Mouse (Mus musculus) midbrain, embryonic 10.5 days (tissue): ENCODE data around the gene Akap13. TPM values are rescaled to one million over a fixed set of nuclear protein-coding genes. Genes with fewer than 3 reads are reported as not detected.
A peak's percentile ranks its signal among the peaks of the same experiment; 100 is the strongest.
"Not testable (repeated sequence)": the region's sequence is repeated elsewhere in the genome, so short reads cannot be mapped to it uniquely, and the experiment has no call there.

Experiments used
- DNase-seq: peaks from one replicate; pipeline ENCODE4 v3.0.0-alpha.2; 2017; ENCODE audit warnings: low spot score
- H3K27ac ChIP-seq: fragments of 300-500 bp; sonication (generic); replicated peaks from 2 replicates; pipeline ENCODE4 v1.5.1; 2016; ENCODE audit warnings: mild to moderate bottlenecking
- H3K27me3 ChIP-seq: fragments of 300-500 bp; sonication (generic); 2 replicates; pipeline ENCODE4 v1.6.1; 2016; ENCODE audit warnings: low read depth, mild to moderate bottlenecking; ENCODE audit not compliant: poor library complexity, severe bottlenecking
- H3K36me3 ChIP-seq: fragments of 300-500 bp; sonication (generic); 2 replicates; pipeline ENCODE4 v1.6.1; 2016; ENCODE audit warnings: mild to moderate bottlenecking, moderate library complexity
- H3K4me1 ChIP-seq: fragments of 300-500 bp; sonication (generic); 2 replicates; pipeline ENCODE4 v1.6.1; 2016
- H3K4me3 ChIP-seq: fragments of 300-500 bp; sonication (generic); 2 replicates; pipeline ENCODE4 v1.5.1; 2016; ENCODE audit warnings: mild to moderate bottlenecking, moderate library complexity
- H3K9me3 ChIP-seq: fragments of 300-500 bp; sonication (generic); replicated peaks from 2 replicates; pipeline ENCODE4 v1.6.1; 2016; ENCODE audit warnings: mild to moderate bottlenecking
- WGBS: fragments of 180-500 bp; shearing (Covaris S2); methylation state at CpG from one replicate; pipeline ENCODE4 v1.1.7; 2016; 5-methylcytosine and 5-hydroxymethylcytosine counted together
- polyA plus RNA-seq: library from polyadenylated mRNA; unstranded; fragments of >200 nt; fragmentation: Nextera tagmentation; extraction: Ambion mirVana; gene quantifications from 2 replicates; pipeline ENCODE4 v1.2.1, GENCODE M21; 2016

Akap13 gene
- polyA plus RNA-seq, 1 experiment from 2014 or later = 29.0 TPM

DNA sequence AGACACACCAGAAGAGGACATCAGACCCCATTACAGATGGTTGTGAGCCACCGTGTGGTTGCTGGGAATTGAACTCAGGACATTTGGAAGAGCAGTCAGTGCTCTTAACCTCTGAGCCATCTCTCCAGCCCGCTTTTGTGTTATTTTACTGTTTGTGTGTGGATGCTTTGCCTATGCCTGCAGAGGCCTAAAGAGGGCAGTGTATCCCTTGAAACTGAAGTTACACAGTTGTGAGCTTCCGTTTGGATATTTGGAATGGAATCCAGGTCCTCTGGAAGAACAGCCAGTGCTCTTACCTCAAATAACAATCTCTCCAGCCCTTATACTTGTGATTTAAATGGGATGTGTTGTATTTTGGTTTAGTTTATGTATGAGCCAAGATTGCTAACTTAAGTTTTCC lies 290.6 kb downstream of the Akap13 start:
- not testable (repeated sequence) for H3K27ac ChIP-seq
- WGBS = 65% methylated on average over 3 of the region's 3 CpGs

DNA sequence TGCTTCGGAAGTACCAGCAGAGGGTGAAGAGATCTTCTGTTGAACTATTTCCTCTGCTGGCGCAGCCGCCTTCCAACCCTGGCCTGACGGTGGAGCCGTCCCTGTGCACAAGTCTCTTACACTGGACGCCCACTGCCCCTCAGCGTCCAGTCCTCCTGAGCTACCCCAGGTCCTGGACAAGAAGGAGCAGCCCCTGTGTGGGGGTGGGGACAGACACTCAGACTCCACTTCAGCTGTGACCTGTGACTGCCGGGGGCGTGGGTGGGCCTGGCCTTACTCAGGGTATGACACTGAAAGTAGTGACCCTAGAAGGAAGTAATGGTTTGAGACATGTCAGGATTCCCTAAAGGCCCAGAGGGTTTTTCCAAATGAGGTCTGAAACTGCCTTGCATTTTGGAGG lies 295.2 kb downstream of the Akap13 start:
- Histone ChIP-seq H3K4me1 (peaks cover 32% of the 10 kb centered on the region), H3K4me3 (no peak overlapping the region), H3K27me3 (no peaks in the 10 kb centered on the region), H3K36me3 (peaks cover 70% of the 10 kb centered on the region), H3K9me3 (no peaks in the 10 kb centered on the region), H3K27ac (peak overlapping the region; percentile 9; the same call in 1 of the 2 replicates)
- DNase-seq = no peak
- WGBS = 91% methylated on average over 9 of the region's 9 CpGs

More for the DNA sequence above, 290.6 kb downstream of the Akap13 start:
- H3K27me3 ChIP-seq, H3K4me1 ChIP-seq, H3K9me3 ChIP-seq, H3K4me3 ChIP-seq, DNase-seq: not testable (repeated sequence)
- H3K36me3 ChIP-seq = peaks cover 80% of the 10 kb centered on the region

DNA sequence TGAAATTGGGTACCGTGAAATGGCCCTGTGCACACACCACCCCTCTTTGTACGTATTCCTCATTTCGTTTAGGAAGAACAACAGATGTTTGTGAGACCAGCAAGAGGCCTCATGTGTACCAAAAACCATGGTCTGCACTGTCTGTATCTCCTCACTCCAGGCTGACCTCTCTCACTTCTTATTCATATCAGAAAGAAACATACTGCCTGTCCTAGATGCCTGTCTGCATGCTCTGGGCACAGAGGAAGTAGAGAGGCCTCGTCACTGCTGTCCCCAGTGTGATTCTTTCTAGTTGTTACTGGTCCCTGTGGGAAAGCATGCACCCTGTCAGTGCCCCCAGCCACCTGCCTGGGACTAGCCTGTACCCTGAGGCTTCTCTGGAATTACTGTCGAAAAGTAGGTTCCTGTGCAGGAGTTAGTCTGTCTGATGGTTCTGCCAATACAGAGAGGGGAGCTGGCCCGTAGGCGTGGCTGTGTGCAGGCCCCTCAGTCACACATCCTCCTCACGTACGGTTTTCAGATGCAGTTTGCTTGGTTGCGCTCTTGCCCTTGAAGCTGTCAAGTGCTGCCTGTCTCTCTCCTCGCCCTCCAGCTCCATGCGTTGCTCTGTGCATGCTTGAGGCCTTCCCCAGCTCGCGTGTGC lies 295.9 kb downstream of the Akap13 start:
- Histone ChIP-seq H3K4me3 (no peak overlapping the region), H3K36me3 (peaks cover 70% of the 10 kb centered on the region), H3K4me1 (peaks cover 39% of the 10 kb centered on the region), H3K9me3 (no peaks in the 10 kb centered on the region), H3K27me3 (no peaks in the 10 kb centered on the region), H3K27ac (no peak overlapping the region)
- WGBS = 87% methylated on average over 14 of the region's 14 CpGs
- no peak for DNase-seq

DNA sequence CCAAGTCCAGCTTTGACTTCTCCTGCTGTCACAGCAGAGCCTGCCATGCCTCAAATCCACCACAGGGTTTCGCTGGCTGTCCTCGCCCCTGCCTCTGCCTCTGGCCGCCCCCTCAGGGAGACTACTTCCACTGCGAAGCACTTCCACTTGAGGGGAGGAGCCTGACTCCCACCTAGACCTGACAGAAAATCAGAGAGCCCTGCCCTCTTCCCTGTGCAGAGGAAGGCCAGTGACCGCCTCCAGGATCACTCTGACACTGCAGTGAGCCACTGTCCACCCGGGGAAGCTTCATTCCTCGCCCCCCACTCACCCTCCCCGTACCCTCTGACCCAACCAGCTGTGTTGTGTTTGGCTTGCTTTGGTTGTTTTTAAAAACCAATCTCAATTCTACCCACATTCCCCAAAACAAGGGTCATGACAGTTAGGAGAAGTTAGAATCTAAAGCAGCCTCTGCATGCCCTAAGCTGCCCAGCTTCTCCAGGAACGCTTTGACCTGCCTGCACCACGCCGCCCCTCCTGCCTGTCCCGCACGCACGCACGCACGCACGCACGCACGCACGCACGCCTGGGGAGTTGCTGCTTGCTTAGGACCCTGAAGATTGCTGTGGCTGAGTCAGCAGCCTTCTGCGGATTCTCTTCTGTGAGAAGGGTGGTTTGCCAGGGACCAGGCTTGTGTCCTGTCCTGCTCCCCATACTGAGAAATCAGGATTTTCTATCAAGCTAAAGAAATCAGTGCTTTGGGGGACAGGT lies 297.3 kb downstream of the Akap13 start:
- H3K4me1 ChIP-seq = peaks cover 39% of the 10 kb centered on the region
- peak; percentile 21 for DNase-seq
- no peaks in the 10 kb centered on the region for H3K9me3 ChIP-seq
- H3K36me3 ChIP-seq = peaks cover 58% of the 10 kb centered on the region
- H3K27me3 ChIP-seq = no peaks in the 10 kb centered on the region
- peak overlapping the region; percentile 28; the same call in 1 of the 2 replicates for H3K27ac ChIP-seq
- WGBS = 52% methylated on average over 22 of the region's 22 CpGs
- no peak overlapping the region for H3K4me3 ChIP-seq

DNA sequence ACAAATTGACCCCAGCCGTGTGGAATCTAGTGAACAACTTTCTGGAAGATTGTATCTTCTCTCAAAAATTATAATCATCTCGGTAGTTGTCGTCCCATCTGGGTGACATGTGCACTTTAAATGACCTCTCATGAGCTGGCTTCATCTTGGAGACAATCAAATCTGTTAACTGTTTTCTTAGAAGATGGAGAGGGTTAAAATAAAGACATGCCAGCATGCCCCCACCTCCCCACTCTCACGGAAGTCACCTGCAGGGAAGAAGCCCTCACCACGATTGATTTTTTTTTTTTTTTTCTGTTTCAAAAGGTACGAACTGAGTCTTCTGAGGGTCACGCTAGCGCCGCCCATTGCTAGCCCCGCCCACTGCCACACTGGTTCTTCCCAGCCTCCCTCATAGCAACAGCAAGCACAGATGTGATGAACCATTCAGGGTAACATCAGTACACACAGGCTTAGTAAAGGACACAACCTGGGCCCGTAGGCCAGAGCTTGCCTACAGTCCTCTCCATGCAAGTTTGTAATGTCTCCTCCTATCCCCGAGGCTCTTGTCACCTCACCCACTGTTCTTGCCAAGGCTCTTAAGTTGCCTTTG lies 298.0 kb downstream of the Akap13 start:
- Histone ChIP-seq H3K4me3 (no peak overlapping the region), H3K27me3 (no peaks in the 10 kb centered on the region), H3K36me3 (peaks cover 51% of the 10 kb centered on the region), H3K4me1 (peaks cover 39% of the 10 kb centered on the region), H3K9me3 (no peaks in the 10 kb centered on the region), H3K27ac (no peak overlapping the region)
- DNase-seq = no peak
- 45% methylated on average over 12 of the region's 12 CpGs for WGBS

DNA sequence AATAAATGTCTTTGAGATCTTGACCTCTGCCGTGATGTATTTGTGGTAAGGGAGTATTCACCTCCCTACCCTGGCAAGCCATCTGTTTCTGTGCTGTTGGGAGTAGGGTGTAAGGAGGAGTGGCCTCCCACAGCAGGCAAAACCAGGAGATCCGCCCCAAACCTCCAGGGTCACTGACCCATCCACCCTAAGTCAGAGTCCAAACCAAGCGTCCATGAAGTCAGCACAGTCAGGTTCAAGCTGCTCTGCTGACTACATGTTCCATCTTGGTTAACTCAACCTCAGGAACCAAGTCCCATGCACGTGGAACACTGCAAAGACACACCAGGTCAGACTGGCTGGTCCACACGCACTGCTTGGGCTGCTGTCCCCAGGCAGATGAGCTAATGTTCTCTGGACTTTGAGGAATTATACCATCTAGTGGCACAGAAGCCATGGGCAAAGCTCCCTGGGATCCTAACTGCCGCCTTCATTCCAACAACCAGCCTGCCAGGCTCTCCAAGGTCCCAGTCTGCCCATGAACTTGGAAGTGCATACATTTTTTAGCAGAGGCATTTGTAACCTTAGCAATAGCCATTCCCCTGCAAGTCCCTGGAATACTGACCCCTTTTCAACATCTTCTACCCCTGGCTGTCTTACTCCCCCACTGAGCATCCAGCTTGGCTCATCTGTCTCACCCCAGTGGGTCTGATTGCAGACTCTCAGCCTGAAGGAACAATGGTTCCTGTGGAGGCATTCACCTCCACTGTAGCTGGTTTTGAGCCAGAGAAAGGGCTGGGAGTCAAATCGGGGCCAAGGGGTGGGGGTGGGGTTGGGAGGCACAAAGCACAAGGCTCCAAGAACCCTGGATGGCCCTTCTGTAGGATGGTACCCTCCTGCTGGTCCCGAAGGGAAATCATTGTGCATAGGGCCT lies 299.5 kb downstream of the Akap13 start:
- H3K36me3 ChIP-seq = peaks cover 35% of the 10 kb centered on the region
- no peaks in the 10 kb centered on the region for H3K27me3 ChIP-seq

DNA sequence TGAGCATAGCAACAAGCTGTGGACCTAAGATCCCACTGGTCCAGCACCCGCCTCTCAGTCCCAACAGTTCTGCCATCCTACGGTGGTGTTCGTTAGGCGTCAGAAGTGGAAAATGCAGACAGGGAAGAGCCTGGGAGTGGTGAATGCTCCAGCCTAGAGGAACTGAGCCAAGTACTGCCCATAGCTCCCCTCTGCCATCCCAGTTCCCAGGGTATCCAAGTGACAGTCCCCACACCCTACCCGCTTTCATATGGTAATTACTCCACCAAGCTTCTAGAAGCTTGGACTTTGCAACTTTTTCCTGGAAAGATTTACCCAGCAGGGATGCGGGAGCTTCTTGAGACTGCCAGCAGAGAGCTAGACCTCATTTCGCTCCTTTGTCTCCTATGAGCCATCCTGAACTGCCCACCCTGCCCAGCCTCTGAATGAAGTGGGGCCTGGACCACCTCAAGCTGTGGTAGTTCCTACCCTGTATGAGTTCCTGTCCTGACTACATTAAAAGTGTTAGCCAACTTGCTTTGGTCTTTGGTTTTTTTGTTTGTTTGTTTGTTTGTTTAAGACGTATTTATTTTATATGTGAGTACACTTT lies 300.6 kb downstream of the Akap13 start:
- 43% methylated on average over 8 of the region's 8 CpGs for WGBS
- no peak for DNase-seq
- peak overlapping the region; percentile 39 for H3K27ac ChIP-seq

More for the DNA sequence above, 299.5 kb downstream of the Akap13 start:
- H3K4me3 ChIP-seq = no peak overlapping the region
- WGBS = 32% methylated on average over 8 of the region's 8 CpGs
- DNase-seq = peak; percentile 25
- H3K27ac ChIP-seq = peak overlapping the region; percentile 39
- H3K4me1 ChIP-seq = peaks cover 39% of the 10 kb centered on the region
- H3K9me3 ChIP-seq = no peaks in the 10 kb centered on the region

DNA sequence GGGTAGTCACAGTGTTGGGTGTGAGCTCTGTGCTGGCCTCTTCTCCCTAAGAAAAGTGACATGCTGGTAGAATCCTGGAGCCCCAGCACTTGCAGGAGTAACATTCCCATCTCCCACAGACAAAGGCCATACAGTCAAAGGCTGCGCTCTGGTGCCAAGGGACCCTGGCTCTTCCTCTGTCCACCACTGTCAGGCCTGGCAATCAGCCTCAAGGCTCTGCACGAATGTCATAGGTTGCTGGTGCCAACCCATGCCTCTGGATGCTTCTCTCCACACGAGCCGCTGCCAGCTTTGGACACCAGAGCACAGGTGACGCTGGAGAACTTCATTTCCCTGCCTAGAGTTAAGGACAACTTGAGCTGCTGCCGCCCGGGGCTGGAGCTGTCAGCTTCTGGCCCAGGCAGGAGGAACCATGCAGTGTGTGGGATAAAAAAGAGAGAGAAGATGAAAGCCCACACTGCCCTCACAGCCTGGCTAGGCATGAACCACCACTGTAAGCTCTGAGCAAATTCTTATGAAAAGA lies 304.7 kb downstream of the Akap13 start:
- Histone ChIP-seq H3K27me3 (no peaks in the 10 kb centered on the region), H3K4me1 (peaks cover 12% of the 10 kb centered on the region), H3K4me3 (no peak overlapping the region), H3K9me3 (no peaks in the 10 kb centered on the region), H3K36me3 (no peaks in the 10 kb centered on the region), H3K27ac (no peak overlapping the region)
- no peak for DNase-seq
- 93% methylated on average over 7 of the region's 7 CpGs for WGBS

More for the DNA sequence above, 300.6 kb downstream of the Akap13 start:
- H3K36me3 ChIP-seq = peaks cover 24% of the 10 kb centered on the region
- H3K4me3 ChIP-seq = no peak overlapping the region
- no peaks in the 10 kb centered on the region for H3K9me3 ChIP-seq
- peaks cover 39% of the 10 kb centered on the region for H3K4me1 ChIP-seq
- no peaks in the 10 kb centered on the region for H3K27me3 ChIP-seq

DNA sequence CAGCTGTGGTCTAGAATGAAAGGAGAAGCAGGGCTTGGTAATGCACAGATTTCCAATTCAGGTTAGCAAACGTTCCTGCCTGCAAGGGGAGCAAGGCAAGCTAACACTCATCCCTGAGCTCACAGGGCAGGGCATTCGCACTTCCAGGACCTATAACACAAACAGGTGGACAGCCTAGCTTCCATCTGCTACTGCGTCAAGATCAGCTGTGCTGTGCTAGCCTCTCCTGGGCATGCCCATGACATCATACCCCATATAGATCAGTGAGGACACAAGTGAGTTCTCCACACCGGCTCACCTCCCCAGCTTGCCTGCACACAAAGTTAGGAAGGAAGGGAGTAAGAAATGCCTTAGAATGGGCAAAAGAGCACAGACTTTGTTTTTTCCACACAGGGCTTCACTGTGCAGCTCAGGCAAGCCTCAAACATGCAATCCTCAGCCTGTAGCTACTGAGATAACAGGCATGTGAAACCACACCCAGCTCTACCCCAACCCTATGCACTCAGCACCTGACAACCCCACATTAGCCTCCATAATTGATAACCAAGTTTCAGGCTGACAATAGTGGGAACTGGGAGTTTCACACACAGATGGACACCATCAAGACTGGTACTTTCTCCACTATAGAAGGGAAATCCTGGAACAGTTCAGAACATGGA lies 305.5 kb downstream of the Akap13 start:
- H3K4me1 ChIP-seq, H3K9me3 ChIP-seq, DNase-seq, H3K27ac ChIP-seq, H3K4me3 ChIP-seq, H3K36me3 ChIP-seq, H3K27me3 ChIP-seq: not testable (repeated sequence)
- 81% methylated on average over 4 of the region's 4 CpGs for WGBS

DNA sequence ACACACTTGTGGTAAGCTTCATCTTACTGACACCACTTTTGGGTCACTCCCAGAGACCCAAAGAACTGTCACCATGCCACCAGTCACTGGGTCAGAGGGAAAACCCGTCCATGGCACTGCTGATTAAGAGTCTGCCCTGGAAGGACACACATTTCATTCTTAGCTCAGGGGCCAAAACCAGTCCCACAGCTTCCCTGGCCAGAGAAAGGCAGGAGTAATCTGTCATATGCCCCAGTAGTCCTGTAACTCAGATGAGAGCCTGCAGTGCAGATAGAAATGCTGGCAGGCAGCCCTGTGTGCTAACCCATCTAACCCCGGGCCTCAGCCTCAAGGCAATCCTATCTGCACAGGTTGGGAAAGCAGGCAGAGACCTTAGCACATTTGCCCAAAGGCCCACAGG lies 306.9 kb downstream of the Akap13 start:
- not testable (repeated sequence) for H3K27me3 ChIP-seq, H3K36me3 ChIP-seq, H3K9me3 ChIP-seq, H3K27ac ChIP-seq, DNase-seq, H3K4me1 ChIP-seq, H3K4me3 ChIP-seq
- WGBS = 91% methylated on average over 2 of the region's 2 CpGs

DNA sequence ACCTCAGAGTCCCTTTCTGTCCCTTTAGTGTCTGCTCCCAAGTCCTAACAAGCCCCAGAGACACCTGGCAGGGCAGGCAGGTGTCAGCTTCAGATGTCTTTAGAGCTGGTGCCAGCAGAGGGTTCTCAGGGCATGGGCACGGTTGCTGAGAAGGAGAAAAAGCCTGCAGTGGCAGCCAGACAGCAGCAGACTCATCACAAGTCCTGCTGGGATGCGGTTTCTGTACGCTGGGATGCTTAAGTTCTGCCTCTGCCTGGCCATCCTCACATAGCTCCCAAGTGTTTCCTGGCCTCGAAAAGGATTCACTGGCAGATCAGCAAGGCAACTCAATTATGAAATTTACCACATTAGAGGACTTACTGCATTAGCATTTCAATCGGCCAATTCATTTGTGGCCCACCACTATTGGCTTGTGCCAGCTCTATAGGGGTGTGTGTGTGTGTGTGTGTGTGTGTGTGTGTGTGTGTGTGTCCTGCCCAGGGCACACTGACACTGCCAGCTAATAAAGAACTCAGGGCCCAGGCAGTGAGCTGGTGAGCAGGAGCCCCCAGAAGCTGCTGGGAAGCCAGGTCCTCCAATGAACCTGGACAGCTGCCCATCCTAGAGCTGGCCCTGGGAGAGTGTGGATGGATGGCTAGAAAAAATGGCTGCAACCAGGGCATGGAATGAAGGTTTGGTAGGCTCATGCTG lies 311.9 kb downstream of the Akap13 start:
- not testable (repeated sequence) for H3K9me3 ChIP-seq, H3K4me1 ChIP-seq, H3K27ac ChIP-seq, DNase-seq, H3K27me3 ChIP-seq, H3K4me3 ChIP-seq
- 100% methylated on average over 1 of the region's 5 CpGs for WGBS
- peaks cover 32% of the 10 kb centered on the region for H3K36me3 ChIP-seq
